Mouse (Mus musculus): ENCODE data around the gene Rad50.

The Rad50 gene

DNA sequence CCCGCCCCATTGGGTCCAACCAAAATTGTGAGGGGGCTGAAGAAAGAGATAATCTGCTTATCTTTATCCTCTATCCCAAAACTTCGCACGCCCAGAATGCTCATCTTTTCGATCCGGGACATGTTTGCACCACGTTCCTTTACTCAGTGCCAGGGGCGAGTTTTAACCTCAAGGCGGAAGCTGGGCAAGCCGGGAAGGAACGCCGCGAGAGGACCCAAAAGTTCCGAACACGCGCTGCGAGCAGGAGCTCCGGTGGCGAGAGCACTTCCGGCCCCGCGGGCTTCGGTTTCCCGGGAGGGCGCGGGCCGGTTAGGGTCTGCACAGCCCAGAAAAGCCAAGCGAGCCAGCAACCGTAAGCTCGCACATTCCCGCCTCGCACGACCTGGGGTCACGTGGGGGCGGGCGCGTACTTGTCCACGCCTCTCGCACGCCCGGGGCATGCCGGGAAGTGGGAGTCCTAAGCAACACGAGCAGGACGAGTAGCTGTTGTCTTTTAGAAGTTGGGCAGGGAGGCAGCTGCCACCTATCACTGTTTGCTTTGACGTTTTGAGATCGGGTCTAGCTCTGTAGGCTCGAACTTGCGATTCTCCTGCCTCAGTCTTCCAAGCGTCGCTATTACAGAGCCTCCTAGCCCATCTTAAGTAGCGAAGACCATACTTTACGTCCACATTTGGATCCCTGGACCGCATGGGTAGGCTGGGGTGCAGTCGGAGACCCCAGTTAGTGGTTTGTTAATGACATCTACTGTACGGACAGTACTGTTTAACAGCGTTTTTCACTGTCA is at the start of gene Rad50:
TSS of gene Rad50 (minus strand) at position 386 of the 784 bp plus-strand sequence.
- DNase-seq = peak; percentile 84 to 96

DNA sequence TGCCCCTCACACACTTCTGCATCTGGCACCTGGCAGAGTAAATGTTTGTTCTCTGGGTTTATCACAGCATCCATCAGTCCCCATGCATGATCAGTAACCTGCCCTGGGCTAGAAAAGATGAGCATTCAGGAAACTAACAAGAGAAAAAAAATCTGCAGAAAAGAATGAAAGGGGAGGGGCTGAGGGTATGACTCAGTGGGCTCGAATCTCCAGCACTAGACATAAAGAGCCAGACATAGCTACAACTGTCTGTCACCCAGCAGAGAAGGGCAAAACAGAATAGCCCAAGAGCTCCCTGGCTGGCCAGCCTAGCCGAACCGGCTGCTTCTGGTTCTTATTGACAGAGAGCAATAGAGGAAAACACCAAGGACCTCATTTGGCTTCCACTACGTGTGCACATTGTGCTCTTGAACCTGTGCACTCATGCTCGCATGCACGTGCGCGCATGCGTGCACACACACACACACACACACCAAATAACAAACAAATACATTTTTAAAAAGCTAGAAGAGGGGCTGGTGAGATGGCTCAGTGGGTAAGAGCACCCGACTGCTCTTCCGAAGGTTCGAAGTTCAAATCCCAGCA is 48.0 kb upstream of the Rad50 start:
- no peak for DNase-seq

DNA sequence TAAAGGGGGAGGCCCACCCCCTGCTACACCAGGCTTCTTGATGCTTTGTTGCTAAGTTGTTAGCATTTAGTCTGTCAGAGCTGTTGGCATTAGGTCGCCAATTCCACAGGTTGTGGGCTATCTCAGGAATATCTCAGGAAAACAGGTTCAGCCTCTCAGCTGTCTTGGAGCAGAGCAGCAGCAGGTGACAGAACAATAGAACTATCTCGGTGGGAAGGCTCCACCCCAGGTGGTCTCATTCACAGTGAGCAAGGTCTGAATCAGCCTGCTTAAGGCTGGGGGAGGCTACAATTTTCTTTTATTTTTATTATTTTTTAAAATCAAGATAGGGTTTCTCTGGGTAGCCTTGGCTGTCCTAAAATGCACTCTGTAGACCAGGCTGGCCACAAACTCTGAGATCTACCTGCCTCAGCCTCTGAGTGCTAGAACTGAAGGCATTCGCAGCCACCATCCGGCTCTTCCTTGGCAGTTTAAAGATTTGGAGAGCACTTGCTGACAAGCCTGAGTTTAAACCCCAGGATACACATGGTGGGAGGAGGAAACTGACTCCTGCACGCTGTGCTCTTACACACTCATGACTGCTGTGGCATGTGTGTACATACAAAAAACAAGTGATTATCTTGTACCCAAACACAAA is 42.7 kb upstream of the Rad50 start:
- no peak for DNase-seq

DNA sequence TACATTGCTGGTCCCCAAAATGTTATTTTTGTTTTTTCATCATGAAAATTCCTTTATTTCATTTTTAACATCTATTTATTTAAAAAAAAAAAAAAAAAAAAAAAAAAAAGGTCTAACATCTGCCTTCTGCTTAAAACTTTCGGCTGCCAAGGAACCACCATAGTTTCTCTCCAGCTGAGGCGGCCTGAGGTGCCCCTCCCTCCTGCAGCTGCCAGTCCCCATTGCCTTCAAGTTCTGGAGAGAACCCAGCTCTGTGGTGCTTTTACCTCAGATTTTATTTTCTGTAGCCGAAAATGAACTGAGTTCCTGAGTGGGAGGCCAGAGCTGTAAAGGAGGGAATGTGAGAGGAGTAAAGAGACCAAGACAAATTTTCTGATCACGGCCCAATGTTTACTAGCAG is 42.2 kb upstream of the Rad50 start:
- DNase-seq = no peak

DNA sequence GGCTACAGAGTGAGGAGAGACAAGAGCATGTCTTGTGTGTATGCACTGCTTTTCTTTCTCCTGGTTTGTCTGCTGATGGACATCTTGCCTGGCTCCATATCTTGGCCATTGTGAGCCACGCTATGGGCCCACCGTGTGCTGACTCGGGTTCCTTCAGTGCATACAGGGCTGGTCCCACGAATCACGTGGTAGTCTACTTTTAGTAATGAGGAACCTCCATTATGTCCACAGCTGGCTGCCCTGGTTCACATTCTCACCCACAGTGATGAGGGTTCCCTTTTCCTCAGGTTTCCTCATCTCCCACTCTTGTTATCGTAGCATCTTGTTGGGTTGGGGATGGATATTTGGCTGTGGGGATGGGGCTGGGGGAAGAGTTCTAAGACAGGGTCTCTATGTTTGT is 41.5 kb upstream of the Rad50 start:
- no peak for DNase-seq

DNA sequence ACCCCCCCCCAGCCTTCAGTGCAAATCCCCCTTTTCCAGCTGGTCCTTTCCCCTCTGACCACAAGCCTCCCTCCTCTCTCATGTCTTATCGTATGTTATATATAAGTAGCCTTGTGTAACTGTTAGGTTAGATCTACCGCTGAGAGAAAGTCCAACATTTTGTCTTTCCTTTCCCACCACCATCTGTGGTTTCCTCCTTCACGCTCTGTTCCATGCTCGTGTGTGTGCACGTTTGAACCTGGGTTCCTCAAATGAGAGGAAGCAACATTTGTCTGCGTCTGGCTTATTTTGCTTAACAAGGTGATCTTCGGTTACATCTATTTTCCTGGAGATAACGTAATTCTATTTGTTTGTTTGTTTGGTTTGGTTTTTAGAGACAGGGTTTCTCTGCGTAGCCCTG is 40.9 kb upstream of the Rad50 start:
- DNase-seq = no peak

DNA sequence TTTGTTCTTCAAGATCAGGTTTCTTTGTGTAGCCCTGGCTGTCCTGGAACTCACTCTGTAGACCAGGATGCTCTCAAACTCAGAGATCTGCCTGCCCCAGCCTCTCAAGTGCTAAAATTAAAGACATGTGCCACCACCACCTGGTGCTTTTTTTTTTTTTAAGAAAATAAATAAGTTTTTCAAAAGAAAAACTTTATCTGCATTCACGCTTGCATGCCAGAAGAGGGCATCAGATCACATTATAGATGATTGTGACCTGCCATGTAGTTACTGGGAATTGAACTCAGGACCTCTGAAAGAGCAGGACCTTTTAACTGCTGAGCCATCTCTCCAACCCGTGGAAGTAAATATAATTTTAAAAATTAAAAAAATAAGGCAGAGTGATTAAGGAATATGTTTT is 38.1 kb upstream of the Rad50 start:
- no peak for DNase-seq

DNA sequence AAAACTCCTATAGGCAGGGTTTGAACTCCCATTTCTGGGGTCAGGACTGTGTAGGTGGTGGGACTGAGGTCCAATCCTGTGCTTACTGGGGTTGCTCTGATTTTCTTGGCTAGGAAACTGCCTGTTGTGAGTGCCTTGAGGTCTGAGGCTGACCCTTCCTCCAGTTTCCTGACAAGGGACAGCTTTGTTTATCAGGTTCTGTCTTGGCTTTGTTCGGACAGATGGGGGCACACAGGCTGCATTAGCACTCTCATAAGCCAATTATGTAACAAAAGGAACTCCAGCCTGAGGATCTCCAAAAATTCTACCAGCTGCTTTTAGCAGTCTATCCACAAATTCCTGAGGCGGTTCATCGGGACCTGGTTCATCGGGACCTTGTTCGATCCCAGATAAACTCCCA is 35.2 kb upstream of the Rad50 start:
- DNase-seq = no peak

DNA sequence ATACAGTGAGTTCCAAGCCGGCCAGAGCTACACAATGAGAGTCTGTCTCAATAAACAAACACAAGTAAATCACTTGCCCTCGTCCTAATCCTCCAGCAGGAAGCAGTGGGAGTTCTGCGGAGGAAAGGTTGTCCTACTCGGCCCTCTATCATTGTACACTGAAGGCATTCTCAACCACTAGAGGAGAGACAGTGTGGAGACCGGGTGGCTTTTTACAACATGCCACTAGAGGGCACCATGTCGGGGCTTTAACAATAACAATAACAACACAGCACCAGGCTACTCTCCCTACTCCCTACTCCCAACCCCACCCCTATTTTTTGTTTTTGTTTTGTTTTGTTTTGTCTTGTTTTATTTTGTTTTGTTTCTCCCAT is 30.4 kb upstream of the Rad50 start:
- DNase-seq = peak; percentile 17 to 50

DNA sequence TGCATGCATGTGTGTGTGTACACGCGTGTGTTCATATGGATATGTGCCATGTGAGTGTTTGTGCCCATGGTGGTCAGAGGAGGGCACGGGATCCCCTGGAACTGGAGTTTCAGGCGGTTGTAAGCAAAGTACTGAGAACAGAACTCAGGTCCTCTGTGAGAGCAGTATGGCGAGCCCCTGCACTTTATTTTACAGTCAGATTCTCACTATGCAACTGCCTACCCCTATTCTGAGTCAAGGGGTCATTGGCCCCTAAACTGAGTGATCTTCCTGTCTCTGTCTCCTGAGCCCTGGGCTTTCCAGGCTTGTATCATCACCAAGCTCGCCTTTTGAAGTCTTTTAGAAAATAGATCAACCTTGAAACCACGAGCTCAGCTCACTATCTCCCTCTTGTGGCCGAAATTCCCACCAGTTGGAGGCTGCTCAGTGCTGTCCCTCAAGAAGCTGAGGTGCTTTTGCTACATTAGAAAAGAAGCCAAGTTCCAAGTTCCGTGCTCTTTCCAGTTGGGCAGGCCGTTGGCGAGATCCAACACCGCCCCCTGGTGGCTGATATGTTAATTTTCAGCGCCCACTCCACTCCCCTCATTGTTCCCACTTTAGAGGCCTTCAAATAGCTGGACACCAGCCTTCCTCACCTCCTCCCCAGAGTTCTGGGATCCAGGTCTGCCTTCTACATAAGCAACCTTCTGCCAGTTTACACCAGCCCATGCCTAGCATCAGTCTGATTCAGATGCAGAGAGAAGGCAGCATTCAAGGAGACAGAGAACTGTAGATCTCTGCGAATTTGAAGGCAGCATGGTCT is 29.9 kb upstream of the Rad50 start:
- peak in 1 of 2 experiments; percentile 65 for DNase-seq

DNA sequence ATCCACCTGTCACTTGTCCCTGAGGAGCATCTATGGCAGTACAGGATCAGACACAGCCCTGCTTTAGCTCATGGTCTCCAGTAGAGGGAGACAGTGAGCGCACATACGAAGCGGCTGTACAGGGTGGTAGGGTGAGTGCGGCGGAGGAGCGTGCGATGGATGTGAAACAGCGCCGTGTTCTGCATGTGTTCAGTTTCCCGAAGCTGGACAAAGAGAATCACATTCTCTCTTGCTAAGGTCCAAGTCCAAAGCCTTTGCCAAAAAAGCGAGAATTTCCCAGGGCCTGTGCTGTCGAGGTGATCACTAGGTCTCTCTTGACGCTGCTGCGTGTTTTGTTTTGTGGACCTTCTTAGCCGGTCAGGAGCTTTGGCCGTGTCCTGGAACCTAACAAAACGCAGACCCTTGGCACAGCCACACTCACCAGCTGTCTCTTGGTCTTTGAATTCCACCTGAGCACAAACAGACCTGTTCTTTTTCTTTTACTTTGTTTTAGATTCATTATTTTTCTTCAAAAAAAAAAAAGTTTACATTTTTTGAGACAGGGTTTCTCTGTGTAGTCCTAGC is 28.6 kb upstream of the Rad50 start:
- peak; percentile 37 to 49 for DNase-seq

DNA sequence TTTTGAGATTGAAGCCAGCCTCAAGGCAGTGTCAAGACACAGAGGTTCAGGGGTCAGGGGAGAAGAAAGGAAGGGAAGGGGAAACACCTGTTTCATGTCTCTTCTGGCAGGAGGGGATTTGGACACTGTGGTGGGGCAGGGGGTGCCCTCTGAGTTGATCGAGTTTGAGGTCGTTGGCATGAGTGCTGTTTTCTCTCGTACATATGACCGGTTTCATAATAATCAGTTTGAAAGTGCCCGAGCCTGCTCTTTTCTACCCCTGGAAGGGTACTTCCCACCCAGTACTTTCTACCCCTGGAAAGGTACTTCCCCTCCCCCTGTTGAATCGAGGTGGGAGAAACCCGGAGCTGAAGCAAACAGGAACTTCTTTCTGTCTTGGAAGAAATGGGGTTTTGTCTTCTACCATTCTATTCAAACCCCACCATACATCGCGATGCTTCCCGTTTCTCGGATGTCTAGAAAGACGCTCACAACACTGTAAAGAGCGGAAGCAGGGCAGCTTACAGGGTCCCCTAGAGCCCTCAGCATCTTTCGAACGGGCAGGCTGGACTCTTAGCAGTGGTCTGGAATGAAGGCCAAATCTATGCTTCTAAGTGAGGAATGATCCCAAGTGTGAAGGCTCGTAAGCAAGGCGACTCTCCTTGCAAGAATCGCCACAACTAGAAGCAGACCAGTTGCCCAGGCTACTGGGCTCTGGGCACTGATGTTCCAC is 28.0 kb upstream of the Rad50 start:
- no peak for DNase-seq

DNA sequence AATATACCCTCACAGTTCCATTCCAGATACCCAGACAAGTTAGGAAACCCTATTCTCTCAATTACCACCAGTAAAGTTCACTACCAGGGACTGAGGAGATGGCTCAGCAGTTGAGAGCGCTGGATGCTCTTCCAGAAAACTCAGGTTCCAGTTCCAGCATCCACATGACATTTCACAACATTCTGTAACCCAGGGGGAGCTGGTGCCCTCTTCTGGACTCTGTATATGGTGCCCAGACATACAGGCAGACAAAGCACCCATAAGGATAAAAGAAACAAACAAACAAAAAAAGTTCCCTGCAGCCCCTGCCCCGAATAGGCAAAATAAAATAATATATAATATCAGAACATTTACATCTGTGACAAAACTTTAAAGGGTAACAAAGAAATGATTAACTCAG is 27.3 kb upstream of the Rad50 start:
- DNase-seq = no peak

DNA sequence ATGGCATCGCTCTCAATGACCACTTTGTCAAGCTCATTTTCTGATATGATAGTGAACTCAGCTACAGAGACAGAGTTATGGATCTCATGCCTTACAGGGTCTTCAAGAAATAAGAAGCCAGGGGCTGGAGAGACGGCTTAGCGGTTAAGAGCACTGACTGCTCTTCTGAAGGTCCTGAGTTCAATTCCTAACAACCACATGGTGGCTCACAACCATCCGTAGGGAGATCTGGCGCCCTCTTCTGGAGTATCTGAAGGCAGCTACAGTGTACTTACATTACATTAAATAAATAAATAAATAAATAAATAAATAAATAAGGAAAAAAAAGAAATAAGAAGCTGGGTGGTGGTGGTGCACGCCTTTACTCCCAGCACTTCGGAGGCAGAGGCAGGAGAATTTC is 26.7 kb upstream of the Rad50 start:
- no peak for DNase-seq

DNA sequence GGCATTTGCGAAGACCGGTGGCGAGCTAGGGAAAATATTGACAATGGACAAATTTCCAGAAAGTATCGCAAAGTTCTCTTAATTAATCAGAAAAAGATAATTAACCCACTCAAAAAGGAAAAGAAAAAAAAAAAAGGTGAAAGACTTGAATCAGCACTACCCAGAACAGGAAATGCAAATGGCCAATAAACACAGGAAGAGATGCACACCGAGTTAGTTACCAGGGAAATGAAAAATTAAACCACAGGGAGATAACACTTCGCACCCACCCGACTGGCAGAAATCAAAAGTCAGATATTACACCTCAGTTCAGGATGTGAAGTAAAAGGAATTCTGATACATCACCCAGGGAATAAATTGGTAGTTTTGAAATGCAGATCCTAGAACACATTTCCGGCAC is 25.1 kb upstream of the Rad50 start:
- DNase-seq = no peak

DNA sequence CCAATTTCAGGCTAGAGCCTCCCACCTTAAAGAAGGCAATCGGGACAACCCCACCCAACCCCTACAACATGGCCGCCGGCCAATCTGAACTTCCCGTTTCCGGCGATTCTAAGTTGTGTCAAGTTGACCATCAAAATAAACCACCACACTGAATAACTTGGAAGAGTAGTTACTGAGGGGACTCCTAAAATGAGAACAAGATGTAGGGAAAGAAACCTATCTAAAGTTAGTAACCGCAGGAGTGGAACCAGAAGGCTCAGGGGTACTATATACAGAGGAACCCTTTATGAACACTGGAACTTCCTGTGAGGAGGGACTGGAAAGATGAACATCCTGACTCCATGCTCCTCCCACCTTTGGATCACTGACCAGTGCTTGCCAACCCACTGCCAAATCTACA is 24.3 kb upstream of the Rad50 start:
- no peak for DNase-seq

DNA sequence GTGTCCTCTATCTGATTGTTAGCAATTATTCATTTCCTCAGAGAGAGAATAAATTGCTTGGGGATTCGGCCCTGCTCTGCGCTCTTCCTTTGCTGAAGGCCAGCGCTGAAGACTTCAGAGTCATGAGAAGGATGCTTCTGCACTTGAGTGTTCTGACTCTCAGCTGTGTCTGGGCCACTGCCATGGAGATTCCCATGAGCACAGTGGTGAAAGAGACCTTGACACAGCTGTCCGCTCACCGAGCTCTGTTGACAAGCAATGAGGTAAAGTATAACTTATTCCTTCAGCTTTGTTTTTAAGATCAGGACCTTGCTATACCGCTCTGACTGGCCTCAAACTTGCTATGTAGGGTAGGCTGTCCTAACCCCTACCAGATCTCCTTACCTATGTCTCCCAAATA is 13.6 kb upstream of the Rad50 start, which contains the start of gene Il5:
TSS of gene Il5 (plus strand) at position 80 of the 400 bp plus-strand sequence.
- no peak for DNase-seq

DNA sequence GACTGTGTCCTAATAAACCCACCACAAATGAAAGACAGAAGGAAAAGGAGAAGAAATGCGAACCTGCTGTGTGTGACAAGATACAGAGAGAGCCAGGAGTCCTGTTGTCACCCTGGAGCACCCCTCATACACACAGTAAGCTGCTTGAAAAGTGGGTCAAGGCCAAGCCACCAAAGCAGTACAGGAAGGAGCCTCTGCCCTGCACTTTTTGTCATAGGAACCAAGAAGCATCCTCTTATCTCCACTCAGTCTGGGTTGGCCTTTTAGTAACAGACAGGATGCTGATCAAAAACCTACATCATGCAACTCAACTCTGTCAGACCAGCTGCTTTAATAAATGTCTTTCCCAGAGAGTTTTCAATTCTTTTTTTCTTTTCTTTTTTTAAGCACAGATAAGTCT is 12.6 kb upstream of the Rad50 start:
- no peak for DNase-seq

DNA sequence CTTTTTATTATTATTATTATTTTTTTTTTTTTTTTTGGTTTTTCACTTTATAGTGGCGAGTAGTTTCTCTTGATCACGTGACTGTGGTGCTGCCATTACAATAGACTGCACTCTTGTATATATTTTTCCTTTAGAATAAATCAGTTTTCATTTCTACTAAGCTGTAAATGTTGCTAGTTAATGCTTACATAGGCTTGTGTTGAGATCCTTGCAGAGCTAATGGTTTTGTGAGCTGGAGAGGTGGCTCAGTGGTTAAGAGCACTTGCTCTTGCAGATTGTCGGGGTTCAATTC is 545 bp upstream of the Rad50 start:
- DNase-seq = no peak

DNA sequence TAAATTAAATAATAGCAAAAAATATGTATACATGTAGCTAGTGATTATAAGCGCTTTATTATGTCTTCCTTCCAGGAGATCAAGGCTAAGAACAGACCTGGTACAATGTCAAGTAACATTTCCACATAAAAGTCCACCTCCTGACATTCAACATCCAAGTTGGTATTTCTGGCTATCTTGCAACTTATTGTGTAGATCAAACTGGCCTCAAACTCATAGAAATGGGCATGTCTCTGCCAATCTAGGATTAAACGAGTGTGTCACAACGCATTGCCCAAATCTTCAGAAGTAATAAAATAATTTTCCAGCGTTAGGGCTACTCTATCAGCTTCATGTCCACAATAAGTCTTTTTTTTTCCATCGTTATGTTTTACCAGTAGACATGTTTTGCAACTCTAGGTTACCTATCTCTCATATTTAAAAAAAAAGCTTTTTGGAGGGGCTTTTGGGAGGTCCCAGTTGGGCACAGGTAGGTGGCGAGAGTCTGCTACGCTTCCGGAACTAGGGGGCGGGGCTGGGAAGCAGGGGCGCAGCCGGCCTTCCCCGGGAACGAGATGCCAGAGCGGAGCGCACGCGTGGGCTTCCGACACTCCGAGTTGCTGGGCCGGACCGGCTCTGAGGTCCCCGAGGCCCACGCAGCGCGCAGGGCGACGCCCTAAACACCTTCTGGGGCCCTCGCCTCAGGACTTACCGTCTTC is 734 bp downstream of the Rad50 start:
- DNase-seq = peak; percentile 18 to 44

DNA sequence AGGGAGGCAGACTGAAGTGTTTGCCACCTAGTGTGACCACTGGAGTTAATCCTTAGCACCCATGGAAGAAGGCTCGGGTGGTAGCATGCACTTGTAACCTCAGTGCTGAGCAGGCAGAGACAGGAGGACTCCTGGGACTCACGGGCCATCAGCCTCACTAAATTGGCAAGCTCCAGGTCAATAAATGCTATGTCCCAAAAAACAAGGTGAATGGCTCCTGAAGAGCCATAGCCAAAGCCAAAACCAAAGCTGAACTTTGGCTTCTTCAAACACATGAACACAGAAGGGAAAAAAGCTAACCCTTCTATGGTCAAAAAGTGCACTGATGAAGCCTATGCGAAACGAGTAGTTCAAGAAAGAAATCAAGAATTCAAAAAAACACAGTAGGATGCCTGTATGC is 7.8 kb downstream of the Rad50 start:
- DNase-seq = no peak

DNA sequence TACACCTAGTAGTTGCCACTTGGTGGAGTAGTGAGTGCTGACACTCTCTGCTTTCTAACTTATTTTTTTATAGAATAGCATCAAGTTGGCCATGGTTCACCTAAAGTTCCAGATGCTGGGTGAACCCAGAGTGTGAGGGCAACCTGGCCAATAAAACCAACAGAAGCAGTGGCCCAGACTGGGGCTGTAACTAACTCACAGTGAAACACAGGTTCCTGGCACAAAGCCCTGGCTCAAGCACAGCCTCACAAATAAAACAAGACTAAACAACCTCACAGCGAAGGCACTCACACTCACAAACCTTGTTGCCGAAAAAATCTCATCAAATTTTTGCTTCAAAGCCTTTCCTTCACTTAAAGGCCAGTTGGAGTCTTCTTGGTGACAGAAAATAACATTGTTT is 8.6 kb downstream of the Rad50 start:
- no peak for DNase-seq
